Mouse (Mus musculus) hindbrain, embryonic 14.5 days (tissue): ENCODE data around the gene Pgbd5. TPM values are rescaled to one million over a fixed set of nuclear protein-coding genes. Genes with fewer than 3 reads are reported as not detected.

Experiments used
- ATAC-seq: fragments of 200-750 bp; cut with Nextera tagmentation; 2 replicates; pipeline ENCODE4 v1.8.0; 2017; ENCODE audit warnings: moderate number of reproducible peaks, mild to moderate bottlenecking, moderate TSS enrichment, moderate library complexity; ENCODE audit not compliant: low FRiP score
- DNase-seq: peaks from one replicate; pipeline ENCODE4 v3.0.0-alpha.2; 2015; ENCODE audit warnings: low spot score
- H3K27ac ChIP-seq: fragments of 300-500 bp; sonication (generic); 2 replicates; pipeline ENCODE4 v1.5.1; 2014; ENCODE audit warnings: mild to moderate bottlenecking, moderate library complexity
- H3K27me3 ChIP-seq: fragments of 300-500 bp; sonication (generic); 2 replicates; pipeline ENCODE4 v1.6.1; 2014; ENCODE audit warnings: mild to moderate bottlenecking, low read length, mixed read lengths; ENCODE audit not compliant: control insufficient read depth, insufficient read depth
- H3K36me3 ChIP-seq: fragments of 300-500 bp; sonication (generic); replicated peaks from 2 replicates; pipeline ENCODE4 v1.6.1; 2014; ENCODE audit not compliant: control insufficient read depth, insufficient read depth
- H3K4me1 ChIP-seq: fragments of 300-500 bp; sonication (generic); replicated peaks from 2 replicates; pipeline ENCODE4 v1.6.1; 2014; ENCODE audit warnings: antibody characterized with exemption, low read length, mixed read lengths; ENCODE audit not compliant: control insufficient read depth, insufficient read depth
- H3K4me2 ChIP-seq: fragments of 300-500 bp; sonication (generic); replicated peaks from 2 replicates; pipeline ENCODE4 v1.6.1; 2014; ENCODE audit warnings: mild to moderate bottlenecking, moderate library complexity
- H3K4me3 ChIP-seq: fragments of 300-500 bp; sonication (generic); replicated peaks from 2 replicates; pipeline ENCODE4 v1.5.1; 2014; ENCODE audit warnings: mild to moderate bottlenecking, low read length
- H3K9ac ChIP-seq: fragments of 300-500 bp; sonication (generic); 2 replicates; pipeline ENCODE4 v1.6.1; 2014
- H3K9me3 ChIP-seq: fragments of 300-500 bp; sonication (generic); 2 replicates; pipeline ENCODE4 v1.6.1; 2016; ENCODE audit warnings: low read length; ENCODE audit not compliant: control insufficient read depth
- WGBS: fragments of 180-500 bp; shearing (Covaris S2); extraction: QIAGEN DNeasy Blood & Tissue Kit; methylation state at CpG from one replicate; pipeline ENCODE4 v1.1.7; 2014; 5-methylcytosine and 5-hydroxymethylcytosine counted together
- polyA plus RNA-seq: library from polyadenylated mRNA; unstranded; fragments of >200 nt; fragmentation: Nextera tagmentation; extraction: Ambion mirVana; gene quantifications from 2 replicates; pipeline ENCODE4 v1.2.1, GENCODE M21; 2014

Gene Pgbd5
- polyA plus RNA-seq, 1 experiment from 2014 or later, result 16.9 TPM

- Histone ChIP-seq H3K4me1 (no peaks in the 10 kb centered on the region), H3K4me2 (no peak overlapping the region), H3K27me3 (no peaks in the 10 kb centered on the region), H3K27ac (no peak overlapping the region), H3K9me3 (no peaks in the 10 kb centered on the region), H3K36me3 (peaks cover 28% of the 10 kb centered on the region; the same call in 1 of the 2 replicates), H3K4me3 (no peak overlapping the region), H3K9ac (no peak overlapping the region)
- 93% methylated on average over 23 of the region's 23 CpGs for WGBS
- DNase-seq (no peak), ATAC-seq (no peak)
These were observed 67.9 kb downstream of the Pgbd5 start for GRCm38 (mm10) chr8:124371410-124372123.

- Histone ChIP-seq H3K4me2 (no peak overlapping the region), H3K27ac (no peak overlapping the region), H3K9ac (no peak overlapping the region), H3K4me3 (no peak overlapping the region), H3K27me3 (no peaks in the 10 kb centered on the region), H3K36me3 (peaks cover 28% of the 10 kb centered on the region; the same call in 1 of the 2 replicates), H3K9me3 (no peaks in the 10 kb centered on the region), H3K4me1 (no peaks in the 10 kb centered on the region)
- WGBS, result 80% methylated on average over 17 of the region's 17 CpGs
- DNase-seq, result no peak
- no peak for ATAC-seq
These were observed 68.9 kb downstream of the Pgbd5 start for GRCm38 (mm10) chr8:124370422-124371183.

- no peak overlapping the region for H3K4me3 ChIP-seq
- no peaks in the 10 kb centered on the region for H3K9me3 ChIP-seq
- H3K4me2 ChIP-seq, result no peak overlapping the region
- no peak overlapping the region for H3K27ac ChIP-seq
- ATAC-seq, result no peak
- no peaks in the 10 kb centered on the region for H3K27me3 ChIP-seq
- no peaks in the 10 kb centered on the region for H3K4me1 ChIP-seq
- 22% methylated on average over 8 of the region's 8 CpGs for WGBS
- DNase-seq, result peak; percentile 87
- H3K36me3 ChIP-seq, result peaks cover 15% of the 10 kb centered on the region; the same call in 1 of the 2 replicates
- no peak overlapping the region for H3K9ac ChIP-seq
These were observed 71.2 kb downstream of the Pgbd5 start for GRCm38 (mm10) chr8:124368213-124368612.

- Histone ChIP-seq H3K9me3 (peaks cover 4% of the 10 kb centered on the region; the same call in 1 of the 2 replicates), H3K4me3 (no peak overlapping the region), H3K4me2 (no peak overlapping the region), H3K4me1 (no peaks in the 10 kb centered on the region), H3K27me3 (no peaks in the 10 kb centered on the region), H3K36me3 (peaks cover 7% of the 10 kb centered on the region; the same call in 1 of the 2 replicates), H3K9ac (no peak overlapping the region), H3K27ac (no peak overlapping the region)
- 95% methylated on average over 15 of the region's 15 CpGs for WGBS
- ATAC-seq (no peak), DNase-seq (no peak)
These were observed 76.1 kb downstream of the Pgbd5 start for GRCm38 (mm10) chr8:124363337-124363736.

GRCm38 (mm10) chr8:124362589-124362988 is 76.9 kb downstream of the Pgbd5 start:
- H3K4me2 ChIP-seq, result no peak overlapping the region
- WGBS, result 81% methylated on average over 7 of the region's 7 CpGs
- H3K4me1 ChIP-seq, result no peaks in the 10 kb centered on the region
- no peak overlapping the region for H3K27ac ChIP-seq
- H3K36me3 ChIP-seq, result peaks cover 7% of the 10 kb centered on the region; the same call in 1 of the 2 replicates
- H3K9ac ChIP-seq, result no peak overlapping the region
- H3K9me3 ChIP-seq, result peaks cover 4% of the 10 kb centered on the region; the same call in 1 of the 2 replicates
- H3K27me3 ChIP-seq, result no peaks in the 10 kb centered on the region
- ATAC-seq, result no peak
- DNase-seq, result no peak
- H3K4me3 ChIP-seq, result no peak overlapping the region

GRCm38 (mm10) chr8:124361773-124362427 is 77.6 kb downstream of the Pgbd5 start:
- Histone ChIP-seq H3K36me3 (peaks cover under 1% of the 10 kb centered on the region; the same call in 1 of the 2 replicates), H3K9ac (no peak overlapping the region), H3K9me3 (peaks cover 4% of the 10 kb centered on the region; the same call in 1 of the 2 replicates), H3K27me3 (no peaks in the 10 kb centered on the region), H3K4me3 (no peak overlapping the region), H3K27ac (no peak overlapping the region), H3K4me1 (no peaks in the 10 kb centered on the region), H3K4me2 (no peak overlapping the region)
- DNase-seq, result no peak
- 87% methylated on average over 11 of the region's 11 CpGs for WGBS
- no peak for ATAC-seq

- 81% methylated on average over 3 of the region's 3 CpGs for WGBS
- ATAC-seq, result no peak
These were observed 78.5 kb downstream of the Pgbd5 start for GRCm38 (mm10) chr8:124360911-124361310.

GRCm38 (mm10) chr8:124351636-124352035 is 87.8 kb downstream of the Pgbd5 start:
- Histone ChIP-seq H3K4me1 (no peaks in the 10 kb centered on the region), H3K4me2 (no peak overlapping the region), H3K27me3 (no peaks in the 10 kb centered on the region), H3K9me3 (no peaks in the 10 kb centered on the region), H3K4me3 (no peak overlapping the region), H3K9ac (no peak overlapping the region), H3K36me3 (no peaks in the 10 kb centered on the region), H3K27ac (no peak overlapping the region)
- no peak for ATAC-seq
- no peak for DNase-seq
- 65% methylated on average over 5 of the region's 5 CpGs for WGBS

More at GRCm38 (mm10) chr8:124360911-124361310, 78.5 kb downstream of the Pgbd5 start:
- Histone ChIP-seq H3K4me1 (no peaks in the 10 kb centered on the region), H3K27me3 (no peaks in the 10 kb centered on the region), H3K4me3 (no peak overlapping the region), H3K36me3 (no peaks in the 10 kb centered on the region), H3K4me2 (no peak overlapping the region), H3K9ac (no peak overlapping the region), H3K27ac (no peak overlapping the region), H3K9me3 (peaks cover 4% of the 10 kb centered on the region; the same call in 1 of the 2 replicates)
- no peak for DNase-seq

GRCm38 (mm10) chr8:124349663-124350062 is 89.8 kb downstream of the Pgbd5 start:
- H3K27ac ChIP-seq, result no peak overlapping the region
- ATAC-seq, result no peak
- H3K4me1 ChIP-seq, result no peaks in the 10 kb centered on the region
- no peak overlapping the region for H3K4me2 ChIP-seq
- H3K36me3 ChIP-seq, result peaks cover 7% of the 10 kb centered on the region
- DNase-seq, result peak; percentile 95
- H3K9me3 ChIP-seq, result no peaks in the 10 kb centered on the region
- H3K4me3 ChIP-seq, result no peak overlapping the region
- H3K27me3 ChIP-seq, result no peaks in the 10 kb centered on the region
- 40% methylated on average over 7 of the region's 7 CpGs for WGBS
- H3K9ac ChIP-seq, result no peak overlapping the region
